Mouse (Mus musculus) G1E-ER4 (cell line): ENCODE results near the gene Ttc8. TPM values are rescaled to one million over a fixed set of nuclear protein-coding genes. Genes with fewer than 3 reads are reported as not detected.

Source experiments
- GATA1 ChIP-seq: IDR thresholded peaks from one replicate; pipeline ENCODE4 v1.8.0; 2012; ENCODE audit warnings: low read length, inconsistent platforms
- polyA plus RNA-seq: library from polyadenylated mRNA; stranded (reverse); fragments of >175 nt; gene quantifications from 2 replicates; pipeline ENCODE4 v1.2.3, GENCODE M21; 2012

Gene Ttc8
- polyA plus RNA-seq, 1 experiment, result not detected

- TF ChIP-seq GATA1, result no peak
Observed at GRCm38 (mm10) chr12:98961008-98961407, 40.6 kb downstream of the Ttc8 start.

GRCm38 (mm10) chr12:98961415-98961814, 41.0 kb downstream of the Ttc8 start:
- no peak for TF ChIP-seq GATA1

GRCm38 (mm10) chr12:98965441-98966135, 45.2 kb downstream of the Ttc8 start:
- no peak for TF ChIP-seq GATA1

GRCm38 (mm10) chr12:98972291-98972690, 51.9 kb downstream of the Ttc8 start:
- no peak for TF ChIP-seq GATA1

- no peak for TF ChIP-seq GATA1
Observed at GRCm38 (mm10) chr12:98973461-98973860, 53.1 kb downstream of the Ttc8 start.

GRCm38 (mm10) chr12:98974157-98974804, 53.9 kb downstream of the Ttc8 start:
- no peak for TF ChIP-seq GATA1

- no peak for TF ChIP-seq GATA1
Observed at GRCm38 (mm10) chr12:98981081-98981480, 60.7 kb downstream of the Ttc8 start.

- TF ChIP-seq GATA1, result no peak
Observed at GRCm38 (mm10) chr12:98984785-98985184, 64.4 kb downstream of the Ttc8 start.

- TF ChIP-seq GATA1, result no peak
Observed at GRCm38 (mm10) chr12:98991076-98991829, 70.9 kb downstream of the Ttc8 start.

GRCm38 (mm10) chr12:98991830-98992216, 71.4 kb downstream of the Ttc8 start:
- TF ChIP-seq GATA1, result no peak

- TF ChIP-seq GATA1, result no peak
Observed at GRCm38 (mm10) chr12:98993736-98994135, 73.4 kb downstream of the Ttc8 start.

- TF ChIP-seq GATA1, result no peak
Observed at GRCm38 (mm10) chr12:98994366-98994765, 74.0 kb downstream of the Ttc8 start.

- TF ChIP-seq GATA1, result no peak
Observed at GRCm38 (mm10) chr12:98995881-98996280, 75.5 kb downstream of the Ttc8 start.

GRCm38 (mm10) chr12:98996581-98996988, 76.2 kb downstream of the Ttc8 start:
- TF ChIP-seq GATA1, result no peak

GRCm38 (mm10) chr12:98997046-98997445, 76.7 kb downstream of the Ttc8 start:
- TF ChIP-seq GATA1, result no peak

GRCm38 (mm10) chr12:98998662-98999428, 78.5 kb downstream of the Ttc8 start:
- TF ChIP-seq GATA1, result no peak
